Mouse (Mus musculus) neural tube, embryonic 10.5 days (tissue): ENCODE data around the gene Hdac7.

Experiments
- DNase-seq: peaks from one replicate; pipeline ENCODE4 v3.0.0-alpha.2; 2017; ENCODE audit warnings: low spot score; ENCODE audit errors: extremely low spot score

The Hdac7 gene

DNA sequence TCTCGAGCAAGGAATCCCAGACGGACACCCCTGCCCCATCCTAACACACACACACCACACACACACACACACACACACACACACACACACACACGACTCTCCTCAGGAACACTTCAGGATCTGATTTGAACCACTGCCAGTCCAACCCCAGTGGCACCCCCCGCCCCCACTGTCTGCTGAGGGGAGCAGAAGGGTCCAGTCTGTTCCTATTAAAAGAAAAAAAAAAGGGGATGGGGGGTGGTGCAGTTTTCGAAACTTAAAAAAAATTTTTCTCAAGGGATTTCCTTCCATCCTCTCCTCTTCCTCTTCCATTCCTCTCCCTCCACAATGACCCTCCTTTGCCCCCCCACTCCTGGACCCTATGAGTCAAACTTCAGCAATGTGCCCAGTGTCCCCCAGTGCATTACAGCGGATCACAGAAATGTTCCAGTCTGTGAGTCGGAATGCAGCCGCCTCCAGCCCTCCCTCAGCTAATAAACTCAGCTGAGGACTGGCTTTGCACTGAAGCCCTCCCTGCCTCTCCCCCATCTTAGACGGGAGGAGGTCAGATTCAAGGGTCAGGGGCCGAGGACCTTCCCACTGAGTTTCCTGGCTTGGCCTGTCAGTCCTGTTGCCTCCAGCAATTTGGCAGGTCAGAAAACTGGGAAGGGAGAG, 12.2 kb downstream of the Hdac7 start:
- DNase-seq: peak; percentile 48

DNA sequence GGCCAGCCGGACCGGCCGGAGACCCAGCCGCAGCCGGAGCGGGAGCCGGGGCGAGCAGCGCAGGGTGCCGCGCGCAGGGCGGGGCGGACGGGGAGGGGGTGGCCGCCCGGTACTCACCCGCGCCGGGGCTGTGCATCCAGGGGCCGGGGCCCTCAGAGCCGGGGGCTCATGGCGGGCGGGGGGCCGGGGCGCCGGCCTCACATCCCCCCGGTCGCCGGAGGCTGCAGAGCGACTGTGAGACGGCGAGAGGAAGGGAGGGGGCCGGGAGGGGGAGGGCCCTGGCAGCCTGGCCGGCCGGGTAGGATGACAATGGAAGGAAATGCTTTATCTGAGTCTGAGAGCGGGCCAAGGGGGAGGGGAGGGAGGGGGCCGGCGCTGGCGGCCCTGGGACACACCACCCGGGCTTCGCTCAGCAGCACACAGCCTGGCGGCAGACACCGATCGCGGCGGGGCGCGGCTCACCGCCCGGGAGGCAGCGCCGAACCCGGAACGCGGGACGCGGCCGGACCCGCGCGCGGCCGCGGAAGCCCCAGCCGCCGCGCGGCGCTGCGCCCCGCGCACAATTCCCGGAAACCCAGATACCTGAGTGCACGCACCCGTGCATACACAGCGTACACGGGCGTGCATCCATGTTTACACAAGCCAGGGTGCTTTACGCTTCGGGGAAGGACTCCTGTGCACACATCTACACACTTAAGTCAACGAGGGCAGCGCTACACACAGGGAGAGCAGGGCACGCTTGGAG, 12.9 kb downstream of the Hdac7 start:
- DNase-seq: peak; percentile 87

DNA sequence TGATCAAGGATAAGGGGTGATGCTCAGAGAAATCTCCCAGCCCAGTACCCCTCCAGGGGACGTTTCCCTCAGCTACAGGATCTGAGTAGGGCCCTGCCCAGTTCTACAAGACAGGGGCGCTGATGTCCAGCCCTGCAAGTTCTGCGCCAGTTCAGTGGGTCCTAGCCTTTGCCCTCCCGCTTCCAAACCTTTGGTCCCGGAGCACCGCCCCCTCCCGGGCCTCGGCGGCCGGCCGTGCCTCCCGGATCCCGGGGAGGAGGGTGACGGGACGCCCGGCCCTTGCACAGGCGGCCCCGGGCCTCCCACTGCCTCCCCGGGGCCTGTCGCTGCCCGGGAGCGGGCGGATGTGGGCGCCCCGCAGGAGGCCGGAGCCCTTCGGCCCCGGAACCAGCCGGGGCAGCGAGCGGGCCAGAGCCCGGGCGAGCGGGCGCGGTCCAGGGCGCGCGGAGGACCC, 13.5 kb downstream of the Hdac7 start:
- DNase-seq: peak; percentile 80

DNA sequence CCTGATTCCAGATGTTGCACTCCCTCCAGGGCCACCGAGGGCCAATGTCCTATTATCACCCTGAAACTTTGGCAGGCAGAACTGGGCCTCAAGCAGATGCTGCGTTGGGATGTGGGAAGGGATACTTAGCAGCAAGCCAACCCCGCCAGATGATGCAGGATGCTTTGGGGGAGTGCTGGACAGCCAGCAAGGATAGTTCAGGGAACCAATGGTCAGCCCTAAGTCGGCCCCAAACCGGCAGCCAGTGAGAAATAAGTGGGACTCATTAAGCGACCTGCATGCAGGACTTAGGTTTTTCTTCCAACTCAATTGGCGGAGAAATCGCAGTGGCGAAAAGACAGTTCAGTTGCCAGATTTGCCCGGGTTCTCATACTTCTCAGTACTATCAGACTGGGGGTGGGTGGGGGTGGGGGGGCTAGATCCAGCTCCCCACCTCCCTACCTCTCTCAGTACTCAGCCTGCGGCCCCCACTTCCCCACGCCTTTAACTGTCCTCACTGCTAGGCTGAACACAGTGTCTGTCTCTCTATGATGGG, 14.0 kb downstream of the Hdac7 start:
- DNase-seq: no peak

DNA sequence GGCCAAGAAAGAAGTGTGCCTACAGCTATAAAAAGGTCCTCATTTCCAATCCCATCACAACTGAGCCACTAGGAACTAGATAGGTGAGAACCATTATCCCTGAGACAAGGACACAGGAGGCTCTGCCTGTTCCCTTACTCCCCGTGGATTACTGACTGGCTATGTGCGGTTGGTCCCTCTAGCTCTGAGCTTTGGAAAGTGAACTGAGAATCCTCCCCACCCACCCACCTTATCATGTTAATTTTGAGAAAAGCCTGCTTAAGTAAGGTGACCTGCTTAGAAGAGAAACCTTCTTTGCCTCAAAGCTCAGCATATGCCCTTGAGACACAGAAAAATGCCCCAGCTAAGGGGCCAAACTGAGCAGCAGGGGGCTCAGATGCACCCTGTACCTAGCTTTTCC, 14.9 kb downstream of the Hdac7 start:
- DNase-seq: no peak

DNA sequence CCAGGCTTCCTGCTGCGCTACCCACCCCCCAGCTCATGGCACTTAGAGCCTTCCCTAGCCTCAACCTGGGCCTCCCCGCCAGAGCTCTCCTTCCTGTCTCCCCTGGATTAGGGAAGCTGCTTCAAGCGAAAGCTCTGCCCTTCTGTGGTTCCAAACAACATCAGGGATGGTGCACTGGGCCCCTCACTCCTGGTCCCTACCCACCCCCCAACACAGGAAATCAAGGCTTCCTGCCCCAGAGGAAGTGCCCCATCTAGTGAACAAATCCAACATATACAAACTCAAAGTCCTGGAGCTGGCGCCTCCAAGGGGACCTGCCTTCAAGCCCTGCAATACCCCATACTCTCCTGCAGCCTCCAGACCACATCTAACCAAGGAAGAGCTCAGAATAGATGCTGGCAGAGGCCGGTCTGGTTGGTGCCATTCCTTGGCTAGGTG, 15.4 kb downstream of the Hdac7 start:
- no peak for DNase-seq

DNA sequence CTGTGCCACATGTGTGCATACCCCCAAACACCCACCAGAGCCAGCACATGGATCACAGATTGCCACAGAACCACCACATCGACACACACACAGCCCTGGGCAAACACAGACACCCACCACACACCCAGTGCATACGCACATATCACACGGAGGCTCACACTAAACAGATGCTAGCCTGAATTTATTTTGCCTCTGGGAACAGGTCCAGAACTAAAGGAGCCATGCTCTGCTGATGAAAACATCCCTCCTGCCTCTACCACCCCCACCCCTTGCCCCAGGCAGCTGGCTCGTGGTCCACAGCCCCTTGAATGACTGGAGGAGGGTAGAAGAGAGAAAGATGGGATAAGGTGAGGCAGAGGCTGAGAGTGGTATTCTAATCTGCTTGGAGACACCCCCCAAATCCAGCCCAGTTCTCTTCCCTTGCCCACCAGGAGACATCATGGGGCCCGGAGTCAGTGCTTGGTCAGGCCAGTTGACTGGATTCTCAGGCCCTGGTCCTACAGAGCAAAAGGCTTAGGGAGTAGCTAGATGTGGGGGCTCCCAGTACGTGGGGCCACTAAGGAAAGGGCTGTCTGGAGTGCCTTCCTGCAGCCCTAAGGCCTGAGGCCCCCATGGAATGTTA, 16.0 kb downstream of the Hdac7 start:
- no peak for DNase-seq

DNA sequence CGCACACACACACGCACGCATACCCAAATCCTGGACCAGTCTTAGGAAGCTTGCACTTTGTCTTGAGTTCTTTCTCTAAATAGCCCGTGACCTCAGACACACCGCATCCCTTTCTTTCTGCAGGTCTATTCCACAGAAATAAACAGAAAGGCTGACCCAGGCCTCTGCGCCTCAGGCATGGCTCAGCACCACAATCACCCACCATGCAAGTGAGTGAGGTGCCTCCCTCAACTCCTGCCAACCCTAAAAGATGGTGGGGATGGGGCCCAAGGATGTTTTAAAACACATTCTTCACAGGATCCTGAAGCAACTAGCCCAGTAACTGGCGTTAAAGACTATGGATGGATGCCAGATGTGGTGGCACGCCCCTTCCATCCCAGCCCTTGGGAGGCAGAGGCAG, 16.9 kb downstream of the Hdac7 start:
- DNase-seq: no peak

DNA sequence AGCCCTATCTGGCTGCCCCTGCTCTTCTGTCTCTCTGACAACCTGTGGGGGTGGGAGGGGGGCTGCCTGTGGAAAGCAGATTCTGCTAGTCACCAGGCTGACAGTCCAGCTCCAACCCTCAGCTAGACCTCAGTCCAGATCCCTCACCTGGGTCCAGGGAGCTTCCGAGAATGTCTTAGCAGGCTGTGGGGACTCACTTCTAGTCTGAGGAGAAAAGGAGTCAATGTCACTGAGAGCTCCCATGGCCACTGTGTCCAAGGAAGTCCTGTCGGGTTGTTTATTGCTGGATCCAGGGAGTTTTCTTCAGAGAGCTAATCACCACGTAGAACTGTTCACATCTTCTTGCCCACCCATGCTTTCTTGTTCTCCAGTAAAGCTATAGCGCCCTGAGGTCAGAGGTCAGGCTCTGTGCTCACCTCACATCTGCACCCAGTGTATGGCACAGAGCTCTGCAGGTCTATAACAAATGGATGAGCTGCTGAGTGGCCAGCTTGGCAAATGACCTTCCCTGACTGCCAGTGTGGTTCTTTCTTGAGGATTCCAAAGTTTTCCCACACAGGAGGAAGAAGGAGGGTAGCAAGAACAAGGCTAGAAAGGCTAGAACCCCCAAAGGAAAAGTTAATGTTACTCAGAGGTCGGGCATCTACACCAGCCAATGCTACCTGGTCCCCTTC, 17.6 kb downstream of the Hdac7 start:
- DNase-seq: no peak

DNA sequence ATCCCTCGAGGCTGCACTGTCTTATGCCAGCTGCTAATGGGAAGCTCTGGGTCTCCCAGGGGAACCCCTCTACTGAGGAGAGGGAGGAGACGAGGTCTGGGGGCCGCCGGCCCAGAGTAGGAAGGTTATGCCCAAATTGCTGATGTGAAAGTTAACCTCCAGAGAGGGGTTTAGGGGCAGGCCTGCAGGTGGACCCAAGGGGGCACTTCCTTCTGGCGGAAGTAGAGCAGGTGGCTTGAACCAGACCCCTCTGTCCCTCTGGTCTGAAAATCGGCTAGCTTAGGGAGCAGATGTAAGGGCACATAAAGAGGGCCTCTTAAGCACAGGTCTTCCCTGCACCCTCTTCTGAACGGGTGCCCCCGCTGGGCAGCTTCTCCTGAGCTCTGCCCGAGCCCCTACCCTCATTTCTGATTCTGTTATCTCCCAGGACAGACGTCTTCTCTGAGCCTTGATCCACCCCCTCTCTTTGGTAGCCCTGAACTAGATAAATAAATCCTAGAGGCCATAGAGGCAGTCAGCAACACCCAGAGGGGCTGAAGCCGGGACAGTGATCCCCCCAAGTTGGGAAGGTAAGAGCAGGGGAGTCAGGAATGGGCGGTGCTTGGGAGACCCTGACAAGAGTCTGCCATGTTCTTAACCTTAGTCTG, 18.2 kb downstream of the Hdac7 start:
- no peak for DNase-seq

DNA sequence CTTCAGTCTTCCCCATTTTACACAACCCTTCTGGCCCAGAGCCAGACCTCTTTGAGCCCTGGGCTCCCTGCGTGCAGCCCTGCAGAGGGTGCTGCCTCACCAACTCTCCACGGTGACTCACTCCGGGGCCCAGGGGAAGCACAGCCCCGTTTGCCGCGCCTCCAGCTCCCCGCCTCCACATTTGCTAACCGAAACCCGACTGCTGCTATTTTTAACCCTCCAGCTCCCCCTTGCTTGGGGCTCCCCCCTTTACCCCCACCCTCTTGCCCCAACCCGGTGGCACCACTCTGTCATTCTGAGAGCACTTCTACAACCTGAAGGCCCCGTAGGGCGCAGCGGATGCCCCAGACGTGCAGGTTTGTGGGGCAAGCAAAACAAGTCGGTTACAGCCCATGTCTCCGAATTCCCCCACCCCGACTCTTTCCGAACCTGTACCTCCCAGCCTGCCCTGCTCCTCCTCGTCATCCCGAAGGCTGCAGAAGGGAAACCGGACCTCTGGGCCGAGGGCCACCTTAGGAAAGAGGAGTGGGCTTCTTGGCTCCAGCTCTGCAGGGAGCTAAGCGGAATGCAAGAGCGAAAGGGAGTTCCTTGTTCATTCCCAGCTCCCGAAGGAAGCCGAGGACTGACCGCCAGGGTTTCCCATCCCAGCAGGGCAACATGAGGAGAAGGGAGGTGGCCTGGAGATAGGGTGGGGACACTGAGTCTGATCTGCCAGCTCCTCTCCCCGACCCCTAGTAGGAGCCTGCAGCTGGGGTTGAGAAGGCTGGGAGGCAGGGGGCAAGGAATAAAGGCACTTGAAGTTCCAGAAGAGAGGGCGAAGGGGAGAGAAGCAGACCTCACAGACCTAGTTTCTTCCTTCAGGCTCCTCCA, 19.0 kb downstream of the Hdac7 start:
- DNase-seq: no peak

DNA sequence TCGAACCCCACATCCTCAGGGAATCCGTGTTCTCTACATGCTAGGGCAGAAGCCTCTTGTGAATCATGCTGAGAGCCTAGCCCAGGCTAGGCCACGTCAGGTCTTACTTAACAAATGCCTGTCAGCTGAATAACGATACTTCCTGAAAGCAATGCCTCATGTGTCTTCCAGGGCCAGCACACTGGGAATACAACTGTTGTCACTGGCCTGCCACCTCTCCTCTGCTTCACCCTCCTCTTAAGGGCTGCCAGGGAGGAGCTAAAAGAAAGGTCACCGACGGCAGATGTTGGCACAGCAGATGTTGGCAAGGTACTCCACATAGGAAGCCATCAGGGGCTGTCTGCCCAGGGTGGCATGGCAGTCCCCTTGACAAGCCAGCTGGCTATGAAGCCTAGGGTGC, 20.3 kb downstream of the Hdac7 start:
- DNase-seq: no peak

DNA sequence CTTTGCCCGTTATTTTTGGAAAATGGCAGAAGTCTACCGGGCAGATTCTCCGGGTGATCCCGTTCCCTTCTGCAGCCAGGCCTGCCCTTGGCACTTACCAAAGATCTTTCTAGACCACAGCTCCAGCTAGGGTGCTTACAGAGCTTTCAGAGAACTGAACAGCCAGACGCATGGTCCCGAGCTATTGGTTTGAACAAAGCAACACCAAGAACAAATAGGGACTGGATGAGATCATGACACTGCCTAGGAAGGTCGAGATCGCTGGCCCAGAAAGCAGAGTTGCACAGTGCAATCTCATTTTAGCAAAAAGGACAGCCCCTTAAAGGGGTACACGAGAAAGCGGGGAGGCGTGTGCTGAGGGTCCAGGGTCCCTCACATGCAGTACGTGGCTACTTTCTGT, 20.8 kb downstream of the Hdac7 start:
- DNase-seq: no peak

DNA sequence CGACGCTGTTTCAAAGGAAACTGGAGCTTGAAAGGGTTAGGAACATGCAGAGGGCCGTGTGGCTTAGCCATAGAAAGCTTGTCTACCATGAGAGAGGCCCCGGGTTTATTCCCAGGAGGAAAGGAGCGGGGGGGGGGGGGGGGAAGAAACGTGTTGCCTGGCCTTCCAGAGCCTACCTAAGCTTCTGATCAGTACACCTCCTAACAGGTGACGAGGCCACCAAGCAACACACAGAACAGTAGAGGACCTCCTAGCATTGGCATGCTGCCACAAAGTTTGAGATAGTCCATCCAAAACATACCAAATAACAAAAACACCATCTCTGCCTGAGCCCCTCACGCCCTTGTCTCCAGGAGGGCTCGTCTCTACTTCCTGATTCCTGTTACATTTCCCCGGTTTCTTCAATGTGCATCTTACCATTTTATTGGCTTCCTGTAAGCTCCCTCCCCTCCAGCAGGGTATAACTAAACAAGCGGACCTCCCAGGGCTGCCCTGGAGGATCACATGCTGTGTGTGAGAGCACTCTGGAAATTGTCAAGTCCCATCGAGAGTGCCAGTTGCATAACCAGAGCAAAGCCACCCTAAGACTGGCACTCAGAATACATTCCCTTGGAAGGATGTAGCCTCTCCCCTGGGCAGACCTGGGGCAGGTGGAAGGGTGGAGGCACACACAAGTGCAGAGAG, 21.6 kb downstream of the Hdac7 start:
- no peak for DNase-seq

DNA sequence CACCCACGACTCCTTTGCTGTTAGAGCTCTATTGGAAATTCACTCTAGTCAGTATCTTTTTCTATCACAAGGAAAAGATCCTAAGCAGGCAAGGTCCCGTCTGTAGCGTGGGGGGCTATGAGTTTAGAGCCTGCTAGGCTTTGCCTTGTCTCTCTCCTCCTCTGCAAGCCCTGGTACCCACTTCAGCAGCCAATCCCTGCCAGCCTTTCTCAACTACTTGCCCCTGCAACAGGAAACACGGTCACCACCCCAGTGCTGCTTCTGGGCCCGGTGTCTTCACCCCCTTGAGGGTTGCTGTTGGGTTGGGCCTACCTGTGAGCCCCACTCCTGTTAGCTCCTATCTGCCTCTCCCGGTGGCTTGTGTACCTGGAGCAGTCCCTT, 22.3 kb downstream of the Hdac7 start:
- no peak for DNase-seq

DNA sequence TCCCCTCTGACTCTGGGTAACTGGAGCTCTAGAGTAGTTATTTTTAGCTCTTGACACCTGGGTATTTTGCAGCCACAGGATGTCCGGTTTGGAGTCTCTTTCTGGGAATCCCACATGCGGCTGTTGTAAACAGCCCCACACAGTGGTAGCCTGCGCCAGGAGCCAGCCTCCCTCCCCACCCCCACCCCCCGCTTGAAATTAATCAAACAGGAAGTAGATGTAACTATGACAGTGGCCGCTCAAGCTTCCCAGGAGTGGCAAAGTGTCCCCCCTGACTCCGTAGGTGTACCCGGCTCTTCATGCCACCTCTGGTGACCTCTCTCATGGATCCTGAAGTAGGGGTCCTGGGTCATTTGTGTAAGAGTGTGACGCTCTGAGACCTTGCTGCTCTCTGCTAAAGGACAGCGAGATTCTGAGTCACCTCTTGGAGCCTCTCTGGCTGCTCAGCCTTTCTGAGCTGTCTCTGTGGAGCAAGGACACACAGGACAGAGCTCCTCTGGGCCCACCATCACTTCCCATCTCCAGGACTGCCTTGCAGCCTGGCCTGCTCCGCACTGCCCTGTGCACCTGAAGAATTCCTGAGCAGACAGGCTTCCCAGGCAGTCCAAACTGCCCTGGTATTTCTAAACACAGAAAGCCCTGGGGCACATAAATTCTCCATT, 22.9 kb downstream of the Hdac7 start:
- no peak for DNase-seq

DNA sequence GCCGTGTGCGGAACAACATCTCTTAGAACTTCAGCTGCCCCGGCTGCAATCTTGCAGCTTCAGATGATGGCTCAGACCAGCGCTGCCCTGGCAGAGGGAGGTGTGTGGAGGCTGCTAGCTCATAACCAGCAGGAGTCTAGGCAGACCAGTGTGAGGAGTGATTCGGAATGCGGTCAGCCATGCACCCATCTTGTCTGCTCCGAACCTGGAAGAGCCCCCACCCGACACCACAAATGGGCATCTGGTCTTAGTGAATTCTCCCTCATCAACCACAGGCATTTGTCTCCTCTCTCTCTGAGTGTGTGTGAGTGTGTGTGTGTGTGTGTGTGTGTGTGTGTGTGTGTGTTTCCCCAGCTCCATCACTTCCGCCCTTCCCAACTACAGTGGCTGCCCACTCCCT, 24.4 kb downstream of the Hdac7 start:
- no peak for DNase-seq

DNA sequence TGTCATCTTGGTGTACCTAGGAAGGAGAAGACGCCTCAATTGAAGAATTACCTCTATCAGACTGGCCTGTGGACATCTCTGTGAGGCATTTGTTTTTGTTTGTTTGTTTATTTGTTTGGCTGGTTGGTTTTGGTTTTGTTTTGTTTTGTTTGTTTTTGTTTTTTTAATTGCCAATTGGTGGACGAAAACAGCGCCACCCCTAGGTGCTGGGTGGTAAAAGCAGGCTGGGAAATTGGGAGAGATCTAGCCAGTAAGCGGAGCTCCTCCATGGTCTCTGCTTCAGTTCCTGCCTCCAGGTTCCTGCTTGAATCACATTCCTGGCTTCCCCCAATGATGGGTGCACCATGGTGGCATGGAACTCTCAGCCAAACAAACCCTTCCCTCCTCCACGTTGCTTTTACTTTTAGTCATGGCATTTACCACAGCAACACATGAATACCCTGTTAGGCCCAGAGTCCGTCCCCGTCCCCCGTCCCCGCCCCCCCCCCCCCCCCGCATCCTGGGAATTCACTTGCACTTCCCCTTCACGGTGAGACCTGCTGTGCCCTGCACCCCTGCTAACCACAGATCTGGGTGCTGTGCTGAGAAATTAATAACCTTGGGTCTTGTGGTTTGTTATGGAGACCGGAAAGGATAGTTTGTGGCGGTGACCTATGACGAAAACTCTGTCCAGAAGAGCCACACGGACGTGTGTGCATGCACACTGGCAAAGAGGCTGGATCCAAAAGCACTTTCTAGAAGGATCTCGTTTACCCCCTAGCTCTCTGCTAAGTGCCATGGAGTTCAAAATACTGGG, 27.9 kb downstream of the Hdac7 start:
- DNase-seq: no peak
